Mouse (Mus musculus) liver, embryonic 16.5 days (tissue): ENCODE measurements around the gene Cfhr1. TPM values are rescaled to one million over a fixed set of nuclear protein-coding genes. Genes with fewer than 3 reads are reported as not detected.

ENCODE experiments used
- ATAC-seq: fragments of 200-750 bp; cut with Nextera tagmentation; 2 replicates; pipeline ENCODE4 v1.8.0; 2017; ENCODE audit warnings: low read depth, mild to moderate bottlenecking, moderate number of reproducible peaks, moderate library complexity
- H3K27ac ChIP-seq: fragments of 300-500 bp; sonication (generic); 2 replicates; pipeline ENCODE4 v1.5.1; 2014; ENCODE audit warnings: mild to moderate bottlenecking, low read length
- H3K27me3 ChIP-seq: fragments of 300-500 bp; sonication (generic); 2 replicates; pipeline ENCODE4 v1.6.1; 2014; ENCODE audit warnings: low read depth, low read length, mixed read lengths; ENCODE audit not compliant: control insufficient read depth, insufficient read depth
- H3K36me3 ChIP-seq: fragments of 300-500 bp; sonication (generic); 2 replicates; pipeline ENCODE4 v1.6.1; 2014; ENCODE audit warnings: mild to moderate bottlenecking; ENCODE audit not compliant: control insufficient read depth, insufficient read depth
- H3K4me1 ChIP-seq: fragments of 300-500 bp; sonication (generic); 2 replicates; pipeline ENCODE4 v1.6.1; 2014; ENCODE audit warnings: low read depth, low read length, mixed read lengths; ENCODE audit not compliant: control insufficient read depth
- H3K4me2 ChIP-seq: fragments of 300-500 bp; sonication (generic); 2 replicates; pipeline ENCODE4 v1.6.1; 2014; ENCODE audit warnings: low read depth, low read length, mixed read lengths
- H3K4me3 ChIP-seq: fragments of 300-500 bp; sonication (generic); 2 replicates; pipeline ENCODE4 v1.5.1; 2014; ENCODE audit warnings: low read depth, mild to moderate bottlenecking, low read length
- H3K9ac ChIP-seq: fragments of 300-500 bp; sonication (generic); 2 replicates; pipeline ENCODE4 v1.6.1; 2014; ENCODE audit warnings: low read depth, low read length
- H3K9me3 ChIP-seq: fragments of 300-500 bp; sonication (generic); replicated peaks from 2 replicates; pipeline ENCODE4 v1.6.1; 2016; ENCODE audit warnings: low read length; ENCODE audit not compliant: control insufficient read depth
- WGBS: fragments of 180-500 bp; shearing (Covaris S2); extraction: QIAGEN DNeasy Blood & Tissue Kit; methylation state at CpG from one replicate; pipeline ENCODE4 v1.1.7; 2014; ENCODE audit not compliant: insufficient replicate concordance; 5-methylcytosine and 5-hydroxymethylcytosine counted together
- polyA plus RNA-seq: library from polyadenylated mRNA; unstranded; fragments of >200 nt; fragmentation: Nextera tagmentation; extraction: Ambion mirVana; gene quantifications from 2 replicates; pipeline ENCODE4 v1.2.1, GENCODE M21; 2015

The Cfhr1 gene
- 6.6 and 7.4 TPM in 2 replicates for polyA plus RNA-seq

- Histone ChIP-seq H3K9ac (no peak within 1 kb of the TSS), H3K4me2 (no peak within 1 kb of the TSS), H3K36me3 (no peaks in the 10 kb centered on the region), H3K9me3 (no peaks in the 10 kb centered on the region), H3K27ac (no peak within 1 kb of the TSS), H3K4me1 (no peaks in the 10 kb centered on the region), H3K4me3 (no peak within 1 kb of the TSS), H3K27me3 (no peaks in the 10 kb centered on the region)
- WGBS = 45% methylated on average over 1 of the region's 1 CpGs
- peak; percentile 64 for ATAC-seq
These were observed at the start of gene Cfhr1 for GRCm38 (mm10) chr1:139560024-139560423. TSS of gene Cfhr1 (minus strand) at chr1:139560272.

- H3K4me2 ChIP-seq = no peak overlapping the region
- H3K27ac ChIP-seq = no peak overlapping the region
- 38% methylated on average over 1 of the region's 1 CpGs for WGBS
- no peaks in the 10 kb centered on the region for H3K9me3 ChIP-seq
- H3K27me3 ChIP-seq = no peaks in the 10 kb centered on the region
- no peak overlapping the region for H3K9ac ChIP-seq
- H3K4me1 ChIP-seq = no peaks in the 10 kb centered on the region
- no peak overlapping the region for H3K4me3 ChIP-seq
- no peaks in the 10 kb centered on the region for H3K36me3 ChIP-seq
- no peak for ATAC-seq
These were observed 8.8 kb downstream of the Cfhr1 start for GRCm38 (mm10) chr1:139551311-139551710.

GRCm38 (mm10) chr1:139548536-139548935 is 11.5 kb downstream of the Cfhr1 start:
- Histone ChIP-seq H3K36me3 (no peaks in the 10 kb centered on the region), H3K4me3 (no peak overlapping the region), H3K9me3 (no peaks in the 10 kb centered on the region), H3K4me2 (no peak overlapping the region), H3K4me1 (no peaks in the 10 kb centered on the region), H3K27me3 (no peaks in the 10 kb centered on the region), H3K27ac (no peak overlapping the region), H3K9ac (no peak overlapping the region)
- ATAC-seq = peak; percentile 30; the same call in 1 of the 2 replicates
- WGBS = 30% methylated on average over 1 of the region's 1 CpGs

GRCm38 (mm10) chr1:139514556-139514955 is 45.5 kb downstream of the Cfhr1 start:
- Histone ChIP-seq H3K9me3 (no peaks in the 10 kb centered on the region), H3K27ac (no peak overlapping the region), H3K4me1 (no peaks in the 10 kb centered on the region), H3K27me3 (no peaks in the 10 kb centered on the region), H3K4me3 (no peak overlapping the region), H3K36me3 (no peaks in the 10 kb centered on the region), H3K9ac (no peak overlapping the region), H3K4me2 (no peak overlapping the region)
- 77% methylated on average over 12 of the region's 12 CpGs for WGBS
- ATAC-seq = no peak

GRCm38 (mm10) chr1:139501258-139501752 is 58.8 kb downstream of the Cfhr1 start, which contains the start of gene F13b:
TSS of gene F13b (plus strand) at chr1:139501702.
- Histone ChIP-seq H3K27me3 (no peaks in the 10 kb centered on the region), H3K27ac (no peak within 1 kb of the TSS), H3K36me3 (no peaks in the 10 kb centered on the region), H3K4me3 (peak within 1 kb of the TSS; percentile 18; the same call in 1 of the 2 replicates), H3K9me3 (no peaks in the 10 kb centered on the region), H3K9ac (no peak within 1 kb of the TSS), H3K4me1 (no peaks in the 10 kb centered on the region), H3K4me2 (no peak within 1 kb of the TSS)
- ATAC-seq = peak; percentile 78
- WGBS = 47% methylated on average over 3 of the region's 3 CpGs

GRCm38 (mm10) chr1:139499751-139500150 is 60.3 kb downstream of the Cfhr1 start:
- Histone ChIP-seq H3K27ac (no peak overlapping the region), H3K9me3 (no peaks in the 10 kb centered on the region), H3K4me1 (no peaks in the 10 kb centered on the region), H3K9ac (no peak overlapping the region), H3K27me3 (no peaks in the 10 kb centered on the region), H3K4me3 (no peak overlapping the region), H3K4me2 (no peak overlapping the region), H3K36me3 (no peaks in the 10 kb centered on the region)
- no peak for ATAC-seq

Other genes with a start within 250 kb of the Cfhr1 start
- gene Crb1, start 183.2 kb downstream of the Cfhr1 start, polyA plus RNA-seq = not detected in 2 replicates
- gene Zbtb41, start 138.0 kb downstream of the Cfhr1 start, polyA plus RNA-seq = 2.2 TPM in 2 replicates
- 8.7 and 9.3 TPM in 2 replicates for gene Aspm, start 105.5 kb downstream of the Cfhr1 start, polyA plus RNA-seq
- 36.3 and 39.9 TPM in 2 replicates for gene F13b, start 58.6 kb downstream of the Cfhr1 start, polyA plus RNA-seq
- gene Gm4788, start 221.0 kb upstream of the Cfhr1 start, polyA plus RNA-seq = 1.6 and 2.5 TPM in 2 replicates